Mouse (Mus musculus) erythroblast, adult 5-6 weeks (primary cell): ENCODE measurements around the gene Wdr47. TPM values are rescaled to one million over a fixed set of nuclear protein-coding genes. Genes with fewer than 3 reads are reported as not detected.
"Not testable (repeated sequence)": the region's sequence is repeated elsewhere in the genome, so short reads cannot be mapped to it uniquely, and the experiment has no call there.

Experiments
- ATAC-seq: replicated peaks from 2 replicates; pipeline ENCODE4 v1.8.0; 2016; ENCODE audit warnings: moderate number of reproducible peaks, mild to moderate bottlenecking, moderate TSS enrichment, inconsistent platforms; ENCODE audit not compliant: poor library complexity, low FRiP score, severe bottlenecking
- total RNA-seq, 2 experiments: library from RNA; stranded (forward) in 1 of 2; stranded (reverse) in 1 of 2; fragments of 150-400 nt in 1 of 2; fragments of 200-764, 138-1000 nt in 1 of 2; gene quantifications; 2 replicates each; pipeline versions ENCODE4 v1.2.3 to v1.2.4; 2015 to 2017; ENCODE audit warnings: low replicate concordance in 2 of 2

Wdr47 gene
- total RNA-seq, 2 experiments from 2014 or later, result 2.0 to 2.5 TPM

DNA sequence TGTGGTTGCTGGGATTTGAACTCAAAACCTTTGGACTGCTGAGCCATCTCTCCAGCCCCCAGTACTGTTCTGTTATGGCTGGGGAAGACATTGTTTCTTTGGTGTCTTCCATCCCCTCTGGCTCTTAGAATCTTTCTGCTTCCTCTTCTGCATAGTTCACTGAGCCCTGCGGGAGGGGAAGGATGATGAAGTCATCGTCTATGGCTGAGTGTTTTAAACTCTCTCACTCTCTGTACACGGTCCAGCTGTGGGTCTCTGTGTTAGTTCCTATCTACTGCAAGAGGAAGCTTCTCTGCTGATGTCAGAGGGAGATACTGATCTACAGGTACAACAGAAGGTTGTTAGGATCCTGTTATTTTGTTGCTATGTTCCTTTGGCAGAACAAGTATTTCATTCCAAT, 17.8 kb downstream of the Wdr47 start:
- no peak for ATAC-seq

DNA sequence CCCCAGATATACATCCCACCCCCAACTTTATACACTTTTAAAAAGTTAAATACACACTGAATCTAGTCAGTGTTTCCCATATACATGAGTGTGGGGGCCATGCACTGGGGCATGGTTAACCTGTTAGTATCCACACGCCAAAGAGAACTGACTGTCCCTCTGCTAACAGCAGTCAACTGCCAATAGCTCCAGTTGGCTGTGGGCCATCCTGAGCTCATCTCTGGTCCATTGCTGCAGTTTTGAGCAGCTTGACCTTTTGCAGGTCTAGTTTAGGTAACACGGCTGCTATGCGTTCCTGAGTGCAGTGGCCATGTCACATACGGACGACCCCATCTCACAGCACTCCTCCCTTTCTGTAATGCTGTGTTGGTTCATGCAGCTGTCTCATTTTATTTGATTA, 43.7 kb downstream of the Wdr47 start:
- ATAC-seq, result no peak

DNA sequence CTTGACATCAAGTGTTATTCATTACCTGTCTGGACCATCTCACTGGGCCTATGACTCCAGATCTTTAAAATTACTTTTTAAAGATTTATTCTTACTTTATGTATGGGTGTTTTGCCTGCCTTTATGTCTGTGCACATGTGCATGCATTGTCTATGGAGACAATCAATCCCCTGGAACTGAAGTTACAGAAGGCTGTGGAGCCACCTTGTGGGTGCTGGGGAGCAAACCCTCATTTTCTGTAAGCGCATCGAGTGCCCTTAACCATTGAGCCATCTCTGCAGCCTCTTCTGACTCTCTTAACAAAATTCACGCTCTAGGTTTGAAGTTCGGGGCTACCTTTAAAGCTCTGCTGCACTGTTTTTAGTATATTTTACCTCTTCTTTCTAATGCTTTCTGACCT, 48.3 kb downstream of the Wdr47 start:
- no peak for ATAC-seq

DNA sequence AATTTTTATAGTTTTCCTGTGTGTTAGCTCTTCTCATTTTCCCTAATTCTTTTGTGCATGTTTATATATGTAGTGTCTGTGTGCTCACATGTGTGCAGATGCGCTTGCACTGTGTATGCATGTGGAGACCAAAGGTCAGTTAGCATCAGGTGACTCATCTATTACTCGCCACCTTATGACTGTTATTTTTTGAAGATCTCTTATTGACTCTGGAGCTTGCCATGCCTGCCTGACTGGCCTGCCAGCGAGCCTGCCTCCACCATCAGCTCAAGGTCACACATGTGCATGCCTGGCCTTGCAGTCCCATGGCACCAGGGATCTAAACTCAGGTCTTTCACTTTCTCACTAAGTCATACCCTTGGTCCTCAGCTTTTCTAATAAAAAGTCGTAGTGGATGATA, 49.9 kb downstream of the Wdr47 start:
- ATAC-seq, result no peak

DNA sequence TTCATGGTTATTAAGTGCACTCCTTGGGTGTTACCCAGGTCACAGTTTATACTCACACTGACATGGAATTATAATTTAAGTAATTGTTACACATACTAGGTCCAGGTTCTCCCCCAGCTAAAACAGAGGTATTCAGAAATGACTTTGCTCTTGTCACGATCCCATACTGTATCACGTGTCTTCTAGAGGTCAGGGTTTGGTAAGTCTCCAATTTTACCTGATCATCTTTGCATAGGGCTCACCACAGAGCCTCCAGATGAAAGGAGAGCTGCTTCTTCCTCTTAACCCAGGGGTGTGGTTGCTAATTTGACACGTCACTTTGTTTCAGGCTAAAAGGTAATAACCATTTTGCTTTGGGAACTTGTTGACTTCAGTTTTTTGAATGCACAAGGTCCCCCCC, 53.8 kb downstream of the Wdr47 start:
- ATAC-seq, result no peak

DNA sequence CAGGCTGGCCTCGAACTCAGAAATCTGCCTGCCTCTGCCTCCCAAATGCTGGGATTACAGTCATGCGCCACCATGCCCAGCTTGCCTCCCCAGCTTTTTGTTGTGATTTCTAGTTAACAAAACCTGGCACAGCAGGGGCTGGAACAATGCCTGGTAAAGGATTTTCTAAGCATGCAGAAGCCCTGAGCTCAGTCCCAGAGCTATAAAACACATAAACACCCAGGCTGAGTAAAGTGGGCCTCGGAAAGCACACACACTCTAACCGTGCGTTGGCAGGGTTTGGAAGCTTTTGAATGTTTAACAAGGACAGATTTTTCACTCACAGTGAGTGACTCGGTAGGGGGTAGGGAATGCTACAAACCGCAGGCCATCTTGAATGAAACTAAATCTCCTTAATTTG, 55.0 kb downstream of the Wdr47 start:
- no peak for ATAC-seq

DNA sequence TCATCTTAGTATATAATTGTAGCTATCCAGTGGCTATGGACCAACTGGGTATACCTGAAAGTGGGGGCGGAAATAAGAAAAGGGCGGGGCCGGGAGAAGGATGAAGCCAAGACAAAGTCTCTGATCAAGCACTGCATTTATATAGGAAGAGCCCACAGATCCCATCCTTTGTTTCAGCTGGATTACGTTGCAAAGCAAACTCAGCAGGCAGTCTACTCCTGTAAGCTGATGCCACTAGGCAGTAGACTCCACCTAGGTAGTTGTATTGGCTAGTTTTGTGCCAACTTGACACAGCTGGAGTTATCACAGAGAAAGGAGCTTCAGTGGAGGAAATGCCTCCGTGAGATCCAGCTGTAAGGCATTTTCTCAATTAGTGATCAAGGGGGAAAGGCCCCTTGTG, 56.6 kb downstream of the Wdr47 start:
- ATAC-seq, result not testable (repeated sequence)

DNA sequence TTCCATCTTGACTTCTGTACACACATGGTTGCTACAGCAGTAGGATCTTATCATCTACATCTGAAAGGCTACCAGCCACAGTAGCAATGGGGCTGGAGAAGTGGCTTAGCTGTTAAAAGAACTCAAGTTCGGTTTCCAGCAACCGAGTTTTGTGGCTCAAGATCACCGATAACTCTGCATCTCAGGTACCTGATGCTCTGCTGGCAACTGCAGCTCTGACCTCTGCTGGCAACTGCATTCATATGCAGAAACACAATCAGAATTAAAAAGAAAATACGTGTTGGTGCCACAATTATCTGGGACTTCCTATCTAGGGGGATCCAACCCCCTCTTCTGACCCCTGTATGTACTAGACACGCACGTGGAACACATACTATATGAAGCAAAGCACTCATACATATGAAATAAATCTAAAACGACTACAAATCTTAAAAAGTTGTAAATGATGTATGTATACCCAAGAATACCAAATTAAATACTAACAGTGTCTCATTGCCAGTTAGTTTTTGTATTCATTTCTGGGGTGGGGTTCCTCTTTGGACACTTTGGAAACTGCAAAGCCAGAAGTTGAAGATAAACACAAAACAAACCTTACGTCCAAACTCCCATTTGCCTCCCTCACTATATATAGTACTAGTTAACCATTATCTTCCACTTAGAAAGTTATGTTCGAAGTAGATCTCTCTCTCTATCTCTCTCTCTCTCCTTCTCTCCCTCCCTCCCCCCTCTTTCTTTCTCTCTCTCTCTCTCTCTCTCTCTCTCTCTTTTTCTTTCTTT, 62.0 kb downstream of the Wdr47 start:
- no peak for ATAC-seq

DNA sequence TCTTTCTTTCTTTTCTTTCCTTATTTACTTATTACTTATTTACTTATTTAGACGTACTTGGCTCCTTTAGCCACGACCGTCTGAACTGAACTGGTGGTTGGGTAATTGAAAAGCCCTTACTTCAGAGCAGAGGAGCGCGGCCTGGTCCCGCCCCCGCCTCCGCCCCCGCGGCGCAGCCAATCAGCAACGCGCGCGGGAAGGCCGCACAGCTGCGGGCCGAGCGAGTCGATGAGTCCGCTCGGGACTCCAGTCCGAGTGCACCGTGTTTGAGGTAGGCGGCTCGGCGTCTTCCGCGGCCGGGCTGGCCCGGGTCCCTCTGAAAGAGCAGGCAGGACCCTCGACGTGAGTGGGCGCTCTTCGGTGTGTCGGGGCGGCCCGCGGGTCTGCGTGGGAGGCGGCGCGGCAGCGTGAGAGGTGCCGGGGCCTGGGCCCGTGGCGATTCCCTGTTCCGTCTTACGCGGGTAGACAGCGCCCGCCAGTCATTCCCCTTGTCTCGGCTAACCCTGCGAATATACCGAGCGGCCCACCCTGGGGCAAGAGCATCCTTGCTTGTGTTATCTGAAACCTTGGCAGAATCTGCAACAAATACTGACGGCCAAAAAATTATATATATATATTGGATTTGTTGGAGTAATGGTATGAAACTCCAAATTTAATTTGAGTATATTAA, 62.8 kb downstream of the Wdr47 start, which contains the start of gene Clcc1:
TSS of gene Clcc1 (plus strand) at position 204 of the 670 bp plus-strand sequence.
- ATAC-seq, result peak; percentile 96

DNA sequence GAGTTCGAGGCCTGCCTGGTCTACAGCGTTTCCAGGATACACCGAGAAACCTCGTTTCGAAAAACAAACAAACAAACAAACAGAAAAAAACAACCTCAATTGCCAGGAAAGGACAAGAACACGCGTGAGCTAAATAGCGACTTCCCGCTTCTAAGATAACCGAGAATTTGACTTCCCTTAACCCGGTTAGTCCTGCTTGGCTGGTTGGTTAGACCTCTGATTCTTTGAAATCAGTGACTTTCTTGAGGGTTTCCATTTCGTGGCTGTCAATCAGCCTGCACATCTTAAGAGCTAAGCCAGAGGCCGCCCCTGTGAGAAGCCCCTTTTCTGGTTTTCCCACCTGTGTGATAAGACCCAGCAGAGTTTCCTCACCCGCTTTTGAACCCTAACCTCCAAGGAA, 63.5 kb downstream of the Wdr47 start:
- ATAC-seq, result no peak

DNA sequence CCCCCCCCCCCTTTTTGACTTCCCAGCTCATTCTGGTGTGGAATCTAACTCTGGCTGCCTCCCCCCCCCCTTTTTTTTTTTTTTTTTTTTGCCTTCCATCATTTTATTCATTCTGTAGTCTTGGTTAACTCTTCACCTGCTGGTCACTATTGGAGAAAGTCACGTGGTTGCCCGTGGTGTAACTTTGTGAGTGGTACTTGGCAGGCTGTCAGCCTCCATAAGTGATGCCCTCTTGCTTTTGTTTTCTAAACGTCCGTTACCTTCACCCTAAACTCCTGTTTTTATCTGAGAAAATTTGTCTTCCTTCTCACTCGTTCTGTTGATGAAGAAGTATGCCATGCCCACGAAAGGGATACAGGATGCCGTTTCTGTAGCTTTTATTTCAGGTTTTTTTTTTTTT, 64.4 kb downstream of the Wdr47 start:
- ATAC-seq, result no peak

DNA sequence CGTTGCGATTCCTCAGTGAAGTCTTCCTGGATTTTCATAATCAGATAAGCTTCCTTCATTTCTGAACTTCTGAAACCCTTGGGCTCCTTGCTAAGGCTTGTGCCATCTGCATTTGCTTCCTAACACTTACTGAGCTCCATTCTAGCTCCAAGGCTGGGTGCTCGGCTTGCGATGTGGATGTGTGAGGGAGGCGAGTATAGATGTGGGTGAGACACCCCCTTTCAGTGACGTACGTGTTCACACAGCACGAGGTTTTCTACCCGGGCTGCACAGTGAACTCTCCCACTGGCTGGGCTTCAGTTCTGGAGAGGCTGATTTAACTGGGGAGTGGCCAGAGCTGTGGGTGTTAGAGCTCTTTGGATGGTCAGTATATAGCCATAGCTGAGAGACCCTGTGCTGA, 67.5 kb downstream of the Wdr47 start:
- no peak for ATAC-seq

DNA sequence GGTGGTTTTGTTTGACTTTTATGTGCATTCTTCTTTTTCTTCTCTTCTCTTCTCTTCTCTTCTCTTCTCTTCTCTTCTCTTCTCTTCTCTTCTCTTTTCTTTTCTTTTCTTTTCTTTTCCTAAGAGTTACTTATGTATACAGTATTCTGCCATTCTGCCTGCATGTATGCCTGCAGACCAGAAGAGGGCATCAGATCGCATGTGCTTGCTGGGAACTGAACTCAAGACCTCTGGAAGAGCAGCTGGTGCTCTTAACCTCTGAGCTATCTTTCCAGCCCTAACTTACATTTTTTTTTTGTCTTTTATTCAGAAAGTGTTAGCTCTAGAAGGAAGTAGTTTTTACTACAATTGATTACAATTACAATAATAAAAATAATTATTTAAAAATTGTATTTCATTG, 69.9 kb downstream of the Wdr47 start:
- no peak for ATAC-seq

DNA sequence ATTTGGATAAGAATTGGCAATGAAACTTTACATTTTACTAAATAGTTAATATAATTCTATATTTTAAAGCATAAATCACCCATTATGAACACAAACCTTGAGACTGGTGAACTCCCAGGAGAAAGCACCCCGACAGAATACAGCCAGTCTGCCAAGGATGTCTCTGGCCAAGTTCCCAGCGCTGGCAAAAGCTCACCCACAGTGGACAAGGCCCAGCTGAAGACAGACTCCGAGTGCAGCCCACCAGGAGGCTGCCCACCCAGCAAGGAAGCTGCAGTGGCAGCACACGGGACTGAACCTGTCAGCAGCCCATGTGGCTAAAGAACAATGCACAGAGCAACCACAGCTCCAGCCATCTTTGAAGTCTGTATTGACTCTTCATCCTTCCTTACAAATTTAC, 85.5 kb downstream of the Wdr47 start:
- ATAC-seq, result no peak

DNA sequence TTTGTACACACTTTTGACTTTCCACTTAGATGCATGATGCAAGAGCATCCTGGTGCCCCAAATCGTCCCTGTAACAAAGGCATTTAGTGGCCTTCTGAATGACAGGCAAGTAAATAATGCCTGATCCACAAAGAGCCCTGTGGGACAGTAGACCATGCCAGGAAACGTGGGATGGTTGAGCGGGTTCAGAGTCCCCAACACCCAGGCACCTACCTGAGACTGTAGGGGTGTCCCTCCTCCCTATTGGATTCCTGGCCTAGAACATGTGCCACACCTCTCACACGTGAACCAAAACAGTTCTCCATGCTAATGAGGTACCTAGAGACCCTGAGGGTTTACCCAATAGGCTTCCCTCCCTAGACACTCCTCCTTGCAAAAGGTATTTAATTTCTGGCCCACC, 89.9 kb downstream of the Wdr47 start:
- ATAC-seq, result no peak

DNA sequence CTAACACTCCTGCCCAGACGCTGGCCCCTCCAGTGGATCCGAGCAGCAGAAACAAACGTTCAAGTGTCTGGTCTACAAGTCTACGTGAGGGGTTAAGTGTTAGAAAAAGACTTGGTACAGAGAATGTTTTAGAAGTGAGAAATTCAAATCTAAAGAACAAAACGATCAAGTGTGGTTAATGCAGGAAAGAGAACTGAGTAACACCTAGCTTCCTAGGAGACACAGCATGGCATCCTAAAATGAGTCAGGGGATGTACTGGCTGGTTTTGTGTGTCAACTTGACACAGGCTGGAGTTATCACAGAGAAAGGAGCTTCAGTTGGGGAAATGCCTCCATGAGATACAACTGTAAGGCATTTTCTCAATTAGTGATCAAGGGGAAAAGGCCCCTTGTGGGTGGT, 92.5 kb downstream of the Wdr47 start:
- ATAC-seq, result not testable (repeated sequence)

DNA sequence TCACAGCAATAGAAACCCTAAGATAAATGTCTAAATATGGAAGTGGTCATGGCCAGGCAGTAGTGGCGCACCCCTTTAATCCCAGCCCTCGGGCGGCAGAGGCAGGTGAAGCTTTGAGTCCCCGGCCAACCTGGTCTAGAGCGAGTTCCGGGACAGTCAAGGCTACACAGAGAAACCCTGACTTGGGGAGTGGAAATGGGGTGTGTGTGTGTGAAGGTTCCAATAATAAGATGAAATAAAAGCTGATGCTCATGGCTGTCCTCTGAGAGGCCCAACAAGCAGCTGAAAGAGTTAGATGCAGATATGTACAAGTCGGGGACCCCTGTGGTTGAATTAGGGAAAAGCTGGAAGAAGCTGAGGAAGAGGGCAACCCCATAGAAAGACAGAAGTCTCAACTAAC, 94.6 kb downstream of the Wdr47 start:
- no peak for ATAC-seq

DNA sequence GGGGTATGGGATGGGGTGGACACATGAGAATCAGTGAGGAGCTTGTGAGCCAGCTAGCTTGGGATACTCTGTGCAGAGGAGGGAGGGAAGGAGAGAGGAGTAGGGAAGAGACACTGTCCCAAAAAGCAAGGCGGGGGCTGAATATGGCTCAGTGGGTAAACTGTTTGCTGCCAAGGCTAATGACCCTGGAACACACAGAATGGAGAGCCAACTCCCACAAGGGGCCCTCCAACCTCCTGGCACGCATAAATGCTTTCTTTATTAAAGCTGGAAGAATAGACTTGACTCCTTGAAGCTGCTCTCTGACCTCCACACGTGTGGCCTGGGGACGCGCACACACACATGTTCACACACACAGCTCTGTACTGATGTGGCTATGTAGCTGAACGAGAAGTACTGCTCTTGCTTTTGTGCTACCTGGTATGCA, 97.9 kb downstream of the Wdr47 start:
- ATAC-seq, result no peak

DNA sequence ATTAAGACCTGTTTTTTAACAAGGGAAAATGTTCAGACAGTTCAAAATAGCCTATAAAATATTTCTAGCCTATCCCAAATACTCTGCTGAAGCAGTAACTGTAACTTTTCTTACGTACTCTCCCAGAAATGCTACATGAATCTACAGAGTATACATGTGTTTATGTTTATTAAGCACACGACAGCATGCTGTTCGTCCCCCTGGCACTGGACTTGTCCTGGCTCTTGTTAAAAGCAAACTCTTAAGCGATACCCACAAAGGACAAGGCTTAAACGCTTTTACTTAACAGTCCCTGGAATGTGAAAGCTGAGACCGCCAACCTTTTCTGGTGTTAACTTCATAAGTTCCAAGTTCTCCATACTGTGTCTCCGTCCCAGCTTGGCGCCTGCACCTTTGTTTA, 98.4 kb downstream of the Wdr47 start:
- no peak for ATAC-seq

DNA sequence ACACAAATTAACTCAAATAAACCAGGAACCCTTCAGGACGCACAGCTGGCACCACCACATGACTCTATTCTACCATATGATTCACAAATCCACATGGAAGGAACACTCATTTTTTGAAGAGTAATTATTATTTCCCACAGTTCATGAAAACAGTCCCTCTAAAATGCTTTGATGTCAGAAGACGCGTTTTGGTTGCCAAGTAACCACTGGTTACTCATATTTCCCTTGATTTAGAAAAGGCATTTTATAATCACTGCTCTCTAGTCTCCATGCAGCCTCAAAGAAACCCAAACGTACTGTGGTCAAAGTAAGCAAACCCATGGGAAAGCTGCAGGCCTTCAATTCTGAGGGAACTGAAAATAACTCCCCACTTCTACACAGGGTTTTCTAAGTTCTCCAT, 98.9 kb downstream of the Wdr47 start:
- no peak for ATAC-seq

DNA sequence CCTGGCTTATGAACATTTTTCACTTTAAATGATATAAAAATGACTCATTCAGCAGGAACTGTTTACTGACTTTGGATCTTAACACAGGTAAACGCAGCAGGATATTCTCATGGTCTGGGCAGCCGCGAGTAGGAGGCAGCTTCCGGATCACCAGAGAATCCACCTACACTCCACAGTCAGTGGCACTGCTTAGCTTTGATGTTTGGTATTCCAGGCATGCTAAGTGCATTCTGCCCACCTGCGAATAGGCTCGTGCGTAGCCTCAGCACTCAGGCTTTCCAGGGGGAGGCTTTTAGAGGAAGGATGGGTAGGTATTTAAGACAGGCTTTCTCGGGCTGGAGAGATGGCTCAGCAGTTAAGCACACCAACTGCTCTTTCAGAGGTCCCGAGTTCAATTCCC, 103.2 kb downstream of the Wdr47 start:
- no peak for ATAC-seq
